Mouse (Mus musculus) neutrophil, adult 65 days (primary cell): ENCODE results near the gene Ascl1. TPM values are rescaled to one million over a fixed set of nuclear protein-coding genes. Genes with fewer than 3 reads are reported as not detected.

Experiments used
- total RNA-seq: library from RNA; stranded (reverse); gene quantifications from 2 replicates; pipeline ENCODE4 v1.2.4, GENCODE M21; 2023

Gene Ascl1
- not detected in 2 replicates for total RNA-seq

GRCm38 (mm10) chr10:87493576-87493975 is at the start of gene Ascl1:
Gene Ascl1, minus strand, starts transcription at chr10:87493660.

DNA sequence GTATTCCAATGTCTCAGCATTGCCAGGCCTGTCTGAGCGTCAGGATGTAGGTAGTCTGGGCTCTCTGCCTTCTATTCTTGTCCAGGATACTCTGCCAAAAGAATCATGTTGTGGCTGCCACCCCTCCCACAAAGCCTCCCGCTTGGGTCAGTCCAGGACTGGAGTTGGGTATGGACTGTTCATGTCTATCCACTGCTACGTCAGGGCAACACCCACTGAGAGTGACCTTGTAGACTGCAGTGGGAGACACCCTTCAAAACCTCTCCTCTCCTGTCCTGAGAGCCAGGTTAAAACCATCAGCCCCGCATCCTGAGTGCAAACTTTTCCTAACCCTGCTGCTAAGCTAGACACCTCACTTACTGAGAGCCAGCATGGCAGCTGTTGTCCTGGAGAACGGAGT is 28.2 kb upstream of the Ascl1 start, which contains the start of gene Pah:
Gene Pah (plus strand): TSS at position 150 of the 400 bp plus-strand sequence.

Other genes with a start within 250 kb of the Ascl1 start
- gene Pah, start 28.1 kb upstream of the Ascl1 start, total RNA-seq, result not detected in 2 replicates